Mouse (Mus musculus) WW6 (cell line): ENCODE measurements at regions not wholly inside any gene's neighbourhood (a gene's known extent, or its start where the extent isn't known, plus 50 kb on each side); places are given as distances from the start of the nearest gene placed in this dataset.
A peak's percentile ranks its signal among the peaks of the same experiment; 100 is the strongest.
"Not testable (repeated sequence)": the region's sequence is repeated elsewhere in the genome, so short reads cannot be mapped to it uniquely, and the experiment has no call there.

ENCODE experiments used
- DNase-seq: peaks from one replicate; pipeline ENCODE4 v3.0.0-alpha.2; 2013; ENCODE audit warnings: low read depth, low spot score

DNA sequence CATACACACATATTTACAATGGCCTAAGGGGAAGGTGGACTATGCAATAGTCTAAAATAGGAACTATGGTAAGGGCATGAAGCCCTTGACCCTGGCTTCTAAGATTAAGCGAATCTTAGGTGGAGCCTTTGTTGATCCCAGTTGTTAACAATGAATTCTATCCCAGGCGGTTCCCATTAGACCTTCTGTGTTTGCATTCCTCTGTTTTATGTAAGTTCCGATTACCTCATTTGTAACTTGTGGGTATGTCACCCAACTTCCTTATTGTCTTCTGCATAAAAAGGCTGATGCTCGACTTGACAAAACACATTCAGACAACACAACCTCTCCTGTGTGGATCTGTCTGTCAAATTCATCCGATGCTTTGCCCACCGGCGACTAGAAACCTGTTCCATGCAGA is 335.6 kb downstream of the Gm11232 start:
- not testable (repeated sequence) for DNase-seq

DNA sequence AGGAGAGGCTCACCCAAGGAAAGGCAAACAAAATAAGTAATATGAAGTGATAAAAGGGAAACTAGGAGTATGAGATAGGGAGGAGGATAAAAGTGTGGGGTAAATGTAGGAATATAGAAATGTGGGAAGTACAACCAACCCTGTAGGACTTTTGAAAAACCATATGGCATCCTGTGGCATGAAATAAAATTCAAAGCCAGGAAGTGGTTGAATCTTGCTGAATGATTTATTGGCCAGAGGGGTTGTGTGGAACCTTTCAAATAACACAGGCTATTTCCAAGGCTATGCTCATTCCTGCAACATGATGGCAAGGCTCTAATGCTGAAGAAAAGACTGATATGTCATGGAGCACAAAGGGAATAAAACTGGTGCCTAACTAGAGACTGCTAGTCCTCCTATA is 347.9 kb downstream of the Gm11232 start:
- DNase-seq = no peak

DNA sequence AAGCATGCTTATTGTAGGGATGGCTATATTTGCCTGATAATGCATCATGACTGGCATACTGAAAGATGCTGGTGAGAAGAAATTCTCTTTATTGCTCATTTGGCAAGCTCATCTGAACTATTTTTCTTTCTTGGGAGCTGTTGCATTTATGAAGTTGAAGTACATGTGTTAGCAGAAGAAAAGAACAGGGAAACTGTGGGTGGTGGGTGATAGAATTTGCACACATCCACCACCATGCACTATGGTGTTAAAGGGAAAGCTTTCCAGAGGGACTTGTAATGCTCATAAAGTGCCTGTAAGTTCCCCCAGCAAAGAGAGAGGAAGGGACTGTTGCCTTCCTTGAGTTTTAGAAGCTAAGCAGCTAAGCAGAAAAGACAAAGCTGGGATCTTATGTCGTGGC is 367.3 kb downstream of the Gm11232 start:
- DNase-seq = no peak

GRCm38 (mm10) chr4:71369276-71369675 is 388.5 kb downstream of the Gm11232 start:
- DNase-seq = no peak

DNA sequence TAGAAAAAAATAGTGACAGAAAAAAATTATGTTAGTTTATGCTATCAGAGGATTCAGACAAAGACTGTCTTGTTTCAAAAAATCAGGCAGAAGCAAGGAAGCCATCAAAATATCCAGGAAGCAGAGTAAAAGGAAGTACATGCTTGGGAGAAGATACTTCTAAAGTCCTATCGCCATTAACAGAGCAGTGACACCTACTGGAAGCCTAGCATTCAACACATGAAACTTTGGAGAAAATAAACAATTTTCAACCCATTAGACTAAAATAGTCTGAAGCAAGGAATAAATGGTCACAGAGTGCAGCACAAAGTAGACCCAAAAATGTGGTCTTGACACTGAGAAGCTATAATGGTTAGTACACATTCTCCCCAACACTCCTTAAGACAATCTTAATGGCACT is 394.0 kb downstream of the Gm11232 start:
- no peak for DNase-seq

DNA sequence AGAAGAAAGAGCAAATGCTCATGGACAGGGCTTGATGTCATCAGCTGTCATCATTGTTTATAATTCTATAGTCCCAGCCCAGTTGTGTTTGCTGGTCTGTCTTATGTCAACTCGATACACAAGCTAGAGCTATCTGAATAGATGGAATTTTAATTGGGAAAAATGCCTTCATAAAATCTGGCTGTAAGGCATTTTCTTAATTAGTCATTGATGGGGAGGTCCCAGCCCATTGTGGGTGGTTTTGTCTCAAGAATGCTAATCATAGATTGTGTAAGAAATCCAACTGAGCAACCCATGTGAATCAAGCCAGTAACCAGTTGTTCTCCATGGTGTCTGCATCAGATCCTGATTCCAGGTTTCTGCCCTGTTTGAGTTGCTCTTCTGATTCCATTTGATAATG is 400.1 kb downstream of the Gm11232 start:
- DNase-seq = no peak

GRCm38 (mm10) chr4:71356714-71357113 is 401.1 kb downstream of the Gm11232 start:
- no peak for DNase-seq

GRCm38 (mm10) chr4:71356310-71356709 is 401.5 kb downstream of the Gm11232 start:
- no peak for DNase-seq

GRCm38 (mm10) chr4:71351880-71352279 is 405.9 kb downstream of the Gm11232 start:
- DNase-seq = no peak

DNA sequence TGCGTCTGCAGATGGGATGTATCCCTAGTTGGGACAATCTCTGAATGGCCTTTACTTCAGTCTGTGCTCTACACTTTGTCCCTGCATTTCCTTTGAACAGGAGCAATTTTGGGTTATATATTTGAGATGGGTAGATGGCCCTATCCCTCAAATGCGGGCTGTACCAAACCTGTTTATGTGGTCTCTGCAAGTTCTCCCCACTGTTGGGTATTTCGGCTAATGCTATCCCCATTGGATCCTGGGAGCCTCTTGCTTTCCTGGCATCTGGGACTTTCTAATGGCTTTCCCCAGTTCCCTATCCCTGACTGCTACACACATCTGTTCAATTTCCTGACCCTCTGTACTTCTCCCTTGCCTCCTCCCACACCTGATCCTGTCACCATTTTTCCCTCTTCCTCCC is 414.7 kb downstream of the Gm11232 start:
- no peak for DNase-seq

- no peak for DNase-seq
Observed at GRCm38 (mm10) chr4:71338582-71338981, 419.2 kb downstream of the Gm11232 start.

GRCm38 (mm10) chr4:71332672-71333071 is 425.1 kb downstream of the Gm11232 start:
- DNase-seq = no peak

- peak; percentile 1 for DNase-seq
Observed at GRCm38 (mm10) chr4:71332018-71332417, 425.7 kb downstream of the Gm11232 start.

DNA sequence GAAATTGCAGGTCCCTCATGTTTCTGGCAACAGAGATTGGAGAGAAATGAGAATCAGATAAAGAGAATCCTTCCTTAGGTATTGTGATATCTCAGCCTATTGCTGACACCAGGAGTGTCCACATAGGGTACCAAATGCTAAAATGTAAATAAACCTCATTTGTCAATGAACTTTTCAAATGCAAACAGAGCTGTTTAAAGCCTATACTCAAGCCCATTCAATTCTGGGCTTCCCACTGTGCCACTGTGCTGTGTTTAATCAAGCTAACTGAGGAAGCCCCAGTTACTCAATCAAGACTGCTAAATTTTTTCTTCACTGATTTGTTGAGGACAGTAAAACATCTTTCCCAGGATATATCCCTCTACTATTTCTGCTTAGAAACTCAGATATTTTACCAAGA is 441.2 kb downstream of the Gm11232 start:
- peak; percentile 5 for DNase-seq

DNA sequence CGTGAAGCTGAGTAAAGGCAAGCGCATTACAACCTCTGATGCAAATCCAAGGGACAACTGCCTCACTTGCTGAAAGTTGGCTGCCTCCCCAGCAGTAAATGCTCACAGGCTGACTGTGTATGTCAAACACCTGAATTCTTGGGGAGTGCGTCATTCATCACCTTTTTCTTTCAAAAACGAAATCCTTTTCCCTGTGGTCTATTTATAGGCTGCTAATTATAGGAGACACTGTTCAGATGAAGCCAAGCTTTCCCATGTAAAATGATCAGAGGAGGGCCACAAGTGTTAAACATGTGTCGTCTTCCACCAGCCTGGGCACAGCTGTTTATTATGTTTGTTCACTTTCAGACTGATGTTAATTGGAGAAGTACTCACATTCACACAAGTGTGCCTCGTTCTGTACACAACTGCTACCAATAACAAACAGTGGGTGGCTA is 450.6 kb downstream of the Gm11232 start:
- no peak for DNase-seq

DNA sequence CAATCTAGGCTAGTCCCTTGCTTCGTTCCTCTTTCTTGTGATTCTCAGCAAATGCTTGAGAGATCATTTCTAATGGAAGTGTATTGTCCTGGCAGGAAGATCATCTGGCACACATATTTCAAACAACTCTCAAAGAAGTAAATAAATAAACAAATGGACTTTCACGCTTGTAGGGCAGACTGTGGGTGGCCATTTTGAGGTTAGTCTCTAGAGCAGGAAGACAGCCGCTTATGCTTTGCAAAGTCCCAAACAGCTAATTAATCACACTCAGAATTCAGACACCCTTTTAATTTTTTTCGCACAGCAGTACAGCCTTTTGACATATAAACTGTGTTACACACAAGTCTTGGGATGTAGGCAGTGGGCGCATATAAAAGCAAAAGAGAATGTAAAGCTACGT is 451.1 kb downstream of the Gm11232 start:
- no peak for DNase-seq

DNA sequence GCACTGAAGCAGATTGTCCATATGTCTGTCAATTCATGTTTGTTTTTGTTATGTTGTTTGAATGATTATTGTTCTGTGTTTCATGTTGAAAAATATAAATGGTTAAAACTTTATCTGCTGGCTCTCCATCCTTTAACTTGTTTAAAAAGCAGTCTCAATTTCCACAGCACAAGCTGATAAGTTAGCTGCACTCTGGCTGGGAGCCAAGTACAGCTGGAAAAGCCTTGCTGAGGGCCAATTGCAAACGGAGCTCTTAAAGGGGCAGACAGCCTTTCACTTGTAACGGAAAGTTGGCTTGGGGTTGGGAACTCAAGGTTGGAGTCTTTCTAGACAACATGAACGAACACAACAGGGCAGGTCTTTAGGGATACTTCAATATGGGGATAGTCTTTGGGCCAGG is 462.0 kb downstream of the Gm11232 start:
- DNase-seq = not testable (repeated sequence)

DNA sequence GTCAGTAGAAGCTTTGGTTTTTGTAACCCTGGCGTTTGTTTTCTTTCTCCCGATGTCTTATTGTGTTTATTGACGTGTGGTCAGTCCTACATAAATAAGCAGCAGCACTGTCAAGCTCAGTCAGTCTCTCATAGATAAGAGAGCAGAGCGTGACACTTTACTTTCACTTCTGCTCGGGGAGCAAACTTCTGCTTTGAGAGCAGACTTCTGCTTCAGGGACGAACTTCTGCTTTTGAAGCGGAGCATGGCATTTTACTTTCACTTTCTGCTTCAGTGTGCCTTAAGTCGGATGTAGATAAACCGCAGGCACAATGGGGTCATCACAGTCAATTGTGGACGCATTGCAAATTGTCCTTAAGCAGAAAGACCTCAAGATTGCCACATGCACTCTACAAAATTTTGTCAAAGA is 466.0 kb downstream of the Gm11232 start:
- DNase-seq = no peak

DNA sequence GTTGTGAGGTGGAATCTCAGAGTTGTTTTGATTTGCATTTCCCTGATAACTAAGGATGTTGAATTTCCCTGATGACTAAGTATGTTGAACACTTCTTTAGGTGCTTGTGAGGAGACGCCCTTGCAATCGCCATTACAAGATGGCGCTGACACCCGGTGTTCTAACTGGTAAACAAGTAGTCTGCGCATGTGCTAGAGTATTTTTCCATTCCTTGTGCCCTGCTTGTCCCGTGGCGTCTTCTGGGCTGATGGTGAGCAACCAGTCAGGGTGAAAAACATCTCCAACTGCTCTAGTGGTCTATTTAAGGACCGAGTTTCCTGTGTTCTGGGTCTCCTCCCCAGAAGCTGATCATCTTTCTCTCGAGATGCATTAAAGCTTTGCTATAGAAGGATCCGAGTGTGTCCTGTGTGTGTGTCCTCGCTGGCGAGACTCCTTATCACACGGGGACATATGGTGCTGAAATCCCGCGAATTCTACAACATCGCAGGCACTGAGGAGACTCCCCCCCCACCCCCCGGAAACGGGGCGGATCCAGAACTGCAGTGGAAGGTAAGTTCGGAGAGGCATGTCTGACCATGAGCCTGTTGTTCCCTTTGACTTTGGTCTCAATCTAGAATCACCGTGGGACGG is 466.5 kb downstream of the Gm11232 start:
- not testable (repeated sequence) for DNase-seq

DNA sequence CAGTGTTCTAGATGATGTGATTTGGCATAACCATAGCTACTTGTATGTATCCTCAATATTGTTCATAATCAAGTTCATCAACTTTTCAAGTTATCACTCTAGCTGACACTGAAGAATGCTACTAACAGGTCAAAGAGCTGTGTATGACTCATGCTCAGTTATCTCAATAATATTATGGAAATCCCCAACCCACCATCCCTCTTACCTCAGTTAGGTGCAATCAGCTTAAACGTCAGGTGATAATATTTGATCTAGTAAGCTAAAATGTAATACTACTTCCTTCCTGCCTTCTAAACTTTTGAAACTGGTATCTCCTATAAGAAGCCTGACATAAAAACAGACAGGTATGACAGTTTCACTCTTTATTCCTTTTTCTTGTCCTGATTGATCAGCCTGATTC is 474.6 kb downstream of the Gm11232 start:
- DNase-seq = no peak

DNA sequence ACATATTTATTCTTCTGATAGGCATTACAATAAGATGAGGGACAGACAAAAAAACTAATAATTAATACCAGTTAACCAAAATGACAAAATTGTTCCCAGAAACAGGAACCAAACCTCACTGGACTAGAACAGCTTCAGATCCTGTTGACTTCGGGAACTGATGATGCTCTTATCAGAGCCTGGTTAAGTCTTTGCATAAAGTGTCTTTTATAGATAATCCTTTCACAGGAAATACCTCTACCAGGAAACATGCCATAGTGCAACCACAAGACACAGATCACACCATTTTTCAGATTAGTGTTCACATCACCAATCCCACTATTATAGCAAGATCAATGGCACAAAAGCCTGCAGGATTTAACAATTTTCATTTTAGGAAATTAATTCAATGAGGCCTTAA is 478.1 kb downstream of the Gm11232 start:
- DNase-seq = no peak

DNA sequence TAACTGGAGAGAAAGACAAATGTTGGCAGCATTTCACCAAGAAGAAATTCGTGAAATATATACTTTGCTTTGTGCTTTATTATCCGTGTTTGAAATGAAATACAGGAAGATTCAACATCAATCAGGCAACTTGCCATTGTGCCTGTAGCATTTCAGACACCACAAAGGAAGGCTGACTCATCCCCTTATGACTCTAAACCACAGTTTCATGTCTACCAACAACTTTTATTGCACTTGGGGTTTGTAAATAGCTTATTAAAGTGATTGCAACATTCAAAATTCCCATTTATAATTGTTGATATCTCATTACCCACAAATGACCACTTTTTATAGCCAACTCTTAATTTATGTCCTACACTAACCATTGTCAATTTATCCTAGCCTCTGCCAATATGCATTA is 497.9 kb downstream of the Gm11232 start:
- DNase-seq = no peak

DNA sequence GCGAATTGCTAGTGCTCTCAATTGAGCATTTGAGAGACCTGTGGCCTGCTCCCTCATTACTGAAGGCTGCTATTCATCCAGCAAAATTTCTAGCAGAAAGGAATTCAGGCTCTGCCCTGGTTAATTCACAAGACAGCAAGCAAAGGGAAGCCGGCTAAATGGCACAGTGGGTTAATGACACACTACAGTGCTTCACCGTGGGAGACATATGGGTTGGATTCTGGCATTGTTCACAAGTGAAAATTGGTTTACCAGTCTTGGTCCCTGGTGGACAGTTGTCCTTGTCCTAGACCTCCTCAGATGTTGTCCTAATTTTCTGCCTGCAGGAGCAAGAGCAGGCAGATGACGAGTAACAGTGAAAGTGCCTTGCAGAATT is 527.3 kb downstream of the Gm11232 start:
- DNase-seq = no peak

DNA sequence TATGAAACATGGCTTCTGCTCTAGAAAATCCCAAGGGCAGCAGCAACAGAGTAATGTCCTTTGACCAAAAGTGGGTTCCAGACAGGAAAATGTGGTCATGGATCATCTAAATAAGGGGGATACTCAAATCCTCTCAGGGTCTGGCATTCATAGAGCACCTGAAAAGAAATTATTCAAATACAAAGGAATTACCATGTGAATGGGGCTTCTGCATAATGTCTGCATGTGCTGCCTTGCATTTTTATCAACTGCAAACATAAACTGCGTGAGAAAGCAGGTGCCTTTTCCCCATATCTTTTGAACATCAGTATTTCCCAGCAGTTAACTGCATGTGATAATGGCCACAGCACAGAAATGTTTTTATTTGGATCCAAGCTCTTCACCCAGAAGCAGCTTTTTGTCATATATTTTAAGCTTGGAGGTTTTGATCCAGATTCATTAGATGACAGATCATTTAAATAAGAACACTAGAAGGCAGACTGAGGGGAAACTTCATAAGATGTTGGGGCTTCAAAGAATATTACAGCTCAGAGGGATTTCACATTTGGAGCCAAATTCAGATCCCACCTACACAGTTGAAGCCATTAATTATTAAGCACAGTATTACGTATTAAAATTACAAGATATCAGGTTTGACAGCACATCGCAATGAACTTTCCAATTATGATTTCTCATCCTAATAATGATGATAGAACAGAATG is 527.8 kb downstream of the Gm11232 start:
- DNase-seq = no peak
